Mouse (Mus musculus) myocyte (in vitro differentiated cells): ENCODE results near the gene Otud7b. TPM values are rescaled to one million over a fixed set of nuclear protein-coding genes. Genes with fewer than 3 reads are reported as not detected.
A peak's percentile ranks its signal among the peaks of the same experiment; 100 is the strongest.

Experiments
- H3K27me3 ChIP-seq: one replicate; pipeline ENCODE4 v1.6.1; 2011; ENCODE audit not compliant: control insufficient read depth, insufficient read depth, insufficient read length
- H3K36me3 ChIP-seq: one replicate; pipeline ENCODE4 v1.6.1; 2011; ENCODE audit not compliant: control insufficient read depth, insufficient read depth
- H3K4me2 ChIP-seq: one replicate; pipeline ENCODE4 v1.6.1; 2011; ENCODE audit warnings: low read depth, control low read depth
- H3K4me3 ChIP-seq: one replicate; pipeline ENCODE4 v1.5.1; 2011; ENCODE audit warnings: mild to moderate bottlenecking, control low read depth, moderate library complexity
- H3K79me2 ChIP-seq: one replicate; pipeline ENCODE4 v1.6.1; 2011; ENCODE audit not compliant: control insufficient read depth, insufficient read depth
- H3ac ChIP-seq: one replicate; pipeline ENCODE4 v1.6.1; 2011; ENCODE audit not compliant: control insufficient read depth, insufficient read length
- CEBPB ChIP-seq: IDR thresholded peaks from 2 replicates; pipeline ENCODE4 v1.6.1; 2011; ENCODE audit warnings: mild to moderate bottlenecking, moderate library complexity; ENCODE audit not compliant: poor library complexity, insufficient read depth, severe bottlenecking
- E2F4 ChIP-seq: IDR thresholded peaks from one replicate; pipeline ENCODE4 v1.6.1; 2011; ENCODE audit warnings: mild to moderate bottlenecking, control low read depth, moderate library complexity; ENCODE audit not compliant: insufficient read depth
- MAX ChIP-seq: IDR thresholded peaks from one replicate; pipeline ENCODE4 v1.6.1; 2011; ENCODE audit warnings: low read depth, mild to moderate bottlenecking, control low read depth
- MYOD1 ChIP-seq, 3 experiments: IDR thresholded peaks; one replicate each; pipeline ENCODE4 v1.6.1; 2011; ENCODE audit warnings: control low read depth in 2 of 3, low read depth in 2 of 3, mild to moderate bottlenecking in 2 of 3, moderate library complexity in 1 of 3; ENCODE audit not compliant: insufficient read length in 2 of 3, control insufficient read depth in 1 of 3
- MYOG ChIP-seq, 3 experiments: IDR thresholded peaks; one replicate each; pipeline ENCODE4 v1.6.1; 2011; ENCODE audit warnings: control low read depth in 2 of 3, low read depth in 2 of 3, mild to moderate bottlenecking in 2 of 3; ENCODE audit not compliant: insufficient read length in 2 of 3, control insufficient read depth in 1 of 3, insufficient read depth in 1 of 3
- POLR2A ChIP-seq: IDR thresholded peaks from one replicate; pipeline ENCODE4 v1.6.1; 2011; ENCODE audit warnings: low read depth, mild to moderate bottlenecking, control low read depth, moderate library complexity; ENCODE audit not compliant: insufficient read length
- POLR2AphosphoS2 ChIP-seq: IDR thresholded peaks from one replicate; pipeline ENCODE4 v1.6.1; 2011; ENCODE audit warnings: low read depth, control low read depth; ENCODE audit not compliant: insufficient read length
- REST ChIP-seq: IDR thresholded peaks from one replicate; pipeline ENCODE4 v1.6.1; 2011; ENCODE audit warnings: mild to moderate bottlenecking, control low read depth, moderate library complexity; ENCODE audit not compliant: insufficient read depth, insufficient read length
- SRF ChIP-seq: IDR thresholded peaks from one replicate; pipeline ENCODE4 v1.6.1; 2011; ENCODE audit warnings: low read depth; ENCODE audit not compliant: control insufficient read depth, insufficient read length
- TCF12 ChIP-seq: IDR thresholded peaks from one replicate; pipeline ENCODE4 v1.6.1; 2011; ENCODE audit warnings: mild to moderate bottlenecking, control low read depth; ENCODE audit not compliant: poor library complexity, insufficient read depth, severe bottlenecking
- TCF3 ChIP-seq: IDR thresholded peaks from one replicate; pipeline ENCODE4 v1.6.1; 2011; ENCODE audit warnings: low read depth, control low read depth; ENCODE audit not compliant: insufficient read length
- USF1 ChIP-seq: IDR thresholded peaks from one replicate; pipeline ENCODE4 v1.6.1; 2011; ENCODE audit warnings: low read depth, mild to moderate bottlenecking, control low read depth, moderate library complexity
- polyA plus RNA-seq: library from polyadenylated mRNA; unstranded; fragments of >200 nt; fragmentation: generic; extraction: Trizol; gene quantifications from one replicate; pipeline ENCODE4 v1.2.1, GENCODE M21; 2012; ENCODE audit warnings: missing spikeins

Otud7b gene
- polyA plus RNA-seq, 1 experiment: 16.4 TPM

- Histone ChIP-seq H3K36me3 (peaks cover 34% of the 10 kb centered on the region), H3K4me3 (no peak overlapping the region), H3K79me2 (peaks cover 20% of the 10 kb centered on the region), H3K27me3 (no peaks in the 10 kb centered on the region), H3ac (no peak overlapping the region), H3K4me2 (no peak overlapping the region)
- TF ChIP-seq TCF3: no peak
- no peak for TF ChIP-seq USF1
- no peak for TF ChIP-seq MAX
Observed at GRCm38 (mm10) chr3:96178427-96178826, 74.1 kb downstream of the Otud7b start.

- Histone ChIP-seq H3K79me2 (peaks cover 16% of the 10 kb centered on the region), H3K36me3 (peaks cover 34% of the 10 kb centered on the region), H3ac (no peak overlapping the region), H3K4me2 (no peak overlapping the region), H3K4me3 (no peak overlapping the region), H3K27me3 (no peaks in the 10 kb centered on the region)
- TF ChIP-seq POLR2AphosphoS2: peak; percentile 20
- no peak for TF ChIP-seq REST
Observed at GRCm38 (mm10) chr3:96178902-96179301, 74.6 kb downstream of the Otud7b start.

- H3K4me2 ChIP-seq: no peak overlapping the region
Observed at GRCm38 (mm10) chr3:96179531-96179930, 75.2 kb downstream of the Otud7b start.

GRCm38 (mm10) chr3:96180727-96181477 lies 76.6 kb downstream of the Otud7b start, which contains the start of gene Sv2a:
Gene Sv2a, plus strand, starts transcription at chr3:96181151.
- Histone ChIP-seq H3K4me3 (no peak within 1 kb of the TSS), H3K27me3 (no peaks in the 10 kb centered on the region), H3ac (no peak within 1 kb of the TSS), H3K36me3 (peaks cover 20% of the 10 kb centered on the region), H3K4me2 (peak within 1 kb of the TSS; percentile 48), H3K79me2 (no peaks in the 10 kb centered on the region)
- TF ChIP-seq TCF12: no peak
- no peak for TF ChIP-seq MYOG (IDR thresholded peaks at IDR 0.05; ENCODE audit: control insufficient read depth in 1 of 3, insufficient read depth in 1 of 3, insufficient read length in 2 of 3, low read depth in 2 of 3)
- no peak for TF ChIP-seq TCF3
- no peak for TF ChIP-seq POLR2AphosphoS2
- no peak for TF ChIP-seq SRF

More at GRCm38 (mm10) chr3:96179531-96179930, 75.2 kb downstream of the Otud7b start:
- H3K36me3 ChIP-seq: peaks cover 32% of the 10 kb centered on the region
- H3ac ChIP-seq: no peak overlapping the region
- no peak for TF ChIP-seq REST
- TF ChIP-seq TCF3: no peak
- TF ChIP-seq MYOD1 (IDR thresholded peaks at IDR 0.05; ENCODE audit: control insufficient read depth in 1 of 3, insufficient read length in 2 of 3, low read depth in 2 of 3): no peak
- TF ChIP-seq TCF12: no peak
- TF ChIP-seq MAX: no peak
- TF ChIP-seq SRF: no peak
- no peak for TF ChIP-seq POLR2A
- no peak for TF ChIP-seq USF1
- no peak for TF ChIP-seq MYOG (IDR thresholded peaks at IDR 0.05; ENCODE audit: control insufficient read depth in 1 of 3, insufficient read depth in 1 of 3, insufficient read length in 2 of 3, low read depth in 2 of 3)
- TF ChIP-seq CEBPB: no peak
- no peak for TF ChIP-seq POLR2AphosphoS2
- TF ChIP-seq E2F4: no peak
- H3K79me2 ChIP-seq: peaks cover 9% of the 10 kb centered on the region
- no peaks in the 10 kb centered on the region for H3K27me3 ChIP-seq
- H3K4me3 ChIP-seq: no peak overlapping the region

- no peak overlapping the region for H3ac ChIP-seq
- TF ChIP-seq USF1: no peak
- no peak for TF ChIP-seq MYOD1 (IDR thresholded peaks at IDR 0.05; ENCODE audit: control insufficient read depth in 1 of 3, insufficient read length in 2 of 3, low read depth in 2 of 3)
- no peak for TF ChIP-seq TCF12
- no peak for TF ChIP-seq CEBPB
- no peak for TF ChIP-seq MAX
- TF ChIP-seq E2F4: no peak
- TF ChIP-seq POLR2A: no peak
- no peak for TF ChIP-seq MYOG (IDR thresholded peaks at IDR 0.05; ENCODE audit: control insufficient read depth in 1 of 3, insufficient read depth in 1 of 3, insufficient read length in 2 of 3, low read depth in 2 of 3)
- H3K36me3 ChIP-seq: peaks cover 13% of the 10 kb centered on the region
- no peaks in the 10 kb centered on the region for H3K79me2 ChIP-seq
- no peak overlapping the region for H3K4me3 ChIP-seq
- no peaks in the 10 kb centered on the region for H3K27me3 ChIP-seq
- peak overlapping the region; percentile 48 for H3K4me2 ChIP-seq
Observed at GRCm38 (mm10) chr3:96181510-96182381, 77.4 kb downstream of the Otud7b start.
